Mouse (Mus musculus): ENCODE measurements around the gene Clasp1.

DNA sequence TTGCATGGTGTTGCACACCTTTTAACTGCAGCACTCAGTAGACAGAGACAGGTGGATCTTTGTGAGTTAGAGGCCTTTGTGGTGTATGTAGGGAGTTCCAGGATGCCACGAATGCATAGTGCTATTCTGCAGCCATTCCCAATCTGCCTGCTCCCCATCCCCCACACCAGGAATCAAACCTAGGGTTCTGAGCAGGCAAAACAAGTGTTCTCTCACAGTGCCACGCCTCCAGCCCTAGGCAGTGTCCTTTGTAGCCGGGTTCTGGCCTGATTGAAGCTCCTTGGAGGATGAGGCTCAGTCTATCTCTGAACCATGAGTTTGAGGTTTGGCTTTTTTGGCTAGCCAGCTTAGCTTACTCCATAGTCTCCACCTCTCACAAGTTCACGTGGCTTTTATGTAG is 256.8 kb downstream of the Clasp1 start:
- TF ChIP-seq POLR2A (IDR thresholded peaks at IDR 0.05; ENCODE audit: borderline replicate concordance, extremely low read depth, low read depth, low read length), result no peak
- TF ChIP-seq CTCF (IDR thresholded peaks at IDR 0.05; ENCODE audit: insufficient read depth, low read length), result no peak

All from lung, adult 2 months (tissue).